Mouse (Mus musculus): Measurements from ENCODE around the gene Gfpt1. TPM values are rescaled to one million over a fixed set of nuclear protein-coding genes. Genes with fewer than 3 reads are reported as not detected.
"Not testable (repeated sequence)": the region's sequence is repeated elsewhere in the genome, so short reads cannot be mapped to it uniquely, and the experiment has no call there.

Gene Gfpt1
- polyA plus RNA-seq, 1 experiment = 78.5 TPM

DNA sequence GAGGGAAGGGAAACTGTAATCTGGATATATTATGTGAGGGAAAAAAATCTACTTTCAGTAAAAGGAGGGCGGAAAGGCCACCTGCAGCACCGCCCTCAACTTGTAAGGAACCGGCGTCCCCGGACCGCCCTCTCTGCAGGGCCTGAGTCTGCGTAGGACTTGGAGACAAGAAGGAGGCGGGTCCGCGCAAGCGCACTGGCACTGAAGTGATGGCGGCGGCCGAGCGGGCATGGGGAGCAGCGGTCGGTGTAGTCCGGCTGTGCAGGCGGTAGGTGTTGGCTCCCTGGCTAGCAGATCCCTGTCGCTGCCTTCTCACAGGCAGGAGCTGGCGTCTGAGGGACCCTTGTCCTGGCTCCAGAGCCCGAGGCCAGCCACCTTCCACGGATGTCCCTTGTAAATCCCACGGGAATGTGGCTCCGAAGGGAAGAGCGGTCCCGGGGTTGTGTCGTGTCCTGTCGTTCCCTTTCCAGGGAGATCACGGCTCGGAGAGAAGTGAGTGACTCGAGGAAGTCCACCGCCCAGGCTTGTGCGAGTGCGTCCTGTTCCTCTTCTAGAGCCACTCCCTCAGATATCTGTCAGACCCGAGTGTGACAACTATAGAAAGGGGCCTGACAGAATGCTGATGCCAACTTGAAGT, 32.8 kb upstream of the Gfpt1 start:
- H3K4me3 ChIP-seq (ENCODE audit: insufficient read depth, low read length) = peak overlapping the region; percentile 94
- H3K27ac ChIP-seq (ENCODE audit: insufficient read depth, low read length) = peak overlapping the region; percentile 38
- TF ChIP-seq CTCF (IDR thresholded peaks at IDR 0.05; ENCODE audit: borderline replicate concordance, insufficient read depth, low read length) (no peak), POLR2A (IDR thresholded peaks at IDR 0.05; ENCODE audit: low read depth, low read length) (peak; percentile 98)
- peaks cover 10% of the 10 kb centered on the region for H3K4me1 ChIP-seq (ENCODE audit: control insufficient read depth, insufficient read depth, low read length)

DNA sequence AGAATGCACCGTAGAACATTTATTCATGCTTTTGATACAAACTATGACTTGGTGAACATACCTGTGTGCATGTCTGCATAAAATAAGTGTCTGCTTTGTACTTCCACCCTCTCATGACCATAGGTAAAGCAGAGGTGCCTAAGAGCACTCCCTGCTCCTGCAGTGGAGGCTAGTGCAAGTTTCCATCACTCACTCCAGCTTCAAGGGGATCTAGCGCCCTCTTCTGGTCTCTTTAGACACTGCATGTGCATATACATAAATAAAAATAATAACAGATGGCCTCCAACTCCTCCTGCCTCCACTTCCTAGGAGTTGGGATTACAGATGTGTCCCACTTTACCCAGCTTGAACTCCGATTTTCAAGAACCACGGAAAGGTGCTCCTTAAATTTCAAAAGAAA, 25.7 kb upstream of the Gfpt1 start:
- peak; percentile 49; the same call in 1 of the 2 replicates for TF ChIP-seq CTCF (IDR thresholded peaks at IDR 0.05; ENCODE audit: borderline replicate concordance, insufficient read depth, low read length)
- no peak for TF ChIP-seq POLR2A (IDR thresholded peaks at IDR 0.05; ENCODE audit: low read depth, low read length)
- Histone ChIP-seq H3K4me1 (ENCODE audit: control insufficient read depth, insufficient read depth, low read length) (no peaks in the 10 kb centered on the region), H3K4me3 (ENCODE audit: insufficient read depth, low read length) (no peak overlapping the region), H3K27ac (ENCODE audit: insufficient read depth, low read length) (no peak overlapping the region)

DNA sequence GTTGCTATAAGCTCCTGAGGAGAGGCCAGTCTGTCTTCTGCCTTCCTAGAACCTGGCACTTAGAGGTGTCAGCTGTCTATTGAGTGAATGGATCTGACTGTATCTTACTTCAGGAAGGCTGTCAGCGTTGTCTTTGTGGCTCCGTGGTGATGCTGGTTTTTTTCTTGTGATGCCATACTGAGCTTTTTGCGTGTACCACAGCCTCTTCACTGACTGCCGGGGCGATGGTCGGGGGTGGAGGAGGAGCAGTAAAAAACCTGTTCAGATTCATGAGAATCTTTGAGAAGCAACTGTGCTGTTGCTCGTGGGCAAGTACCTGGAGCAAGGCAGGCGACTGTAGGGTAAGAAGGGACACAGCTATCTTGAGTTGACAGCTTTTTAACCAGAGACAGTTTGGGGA, 23.8 kb upstream of the Gfpt1 start:
- Histone ChIP-seq H3K4me3 (ENCODE audit: insufficient read depth, low read length) (no peak overlapping the region), H3K4me1 (ENCODE audit: control insufficient read depth, insufficient read depth, low read length) (no peaks in the 10 kb centered on the region), H3K27ac (ENCODE audit: insufficient read depth, low read length) (no peak overlapping the region)
- no peak for TF ChIP-seq CTCF (IDR thresholded peaks at IDR 0.05; ENCODE audit: borderline replicate concordance, insufficient read depth, low read length)

- Histone ChIP-seq H3K4me3 (ENCODE audit: insufficient read depth, low read length) (no peak overlapping the region), H3K4me1 (ENCODE audit: control insufficient read depth, insufficient read depth, low read length) (no peaks in the 10 kb centered on the region), H3K27ac (ENCODE audit: insufficient read depth, low read length) (no peak overlapping the region)
- no peak for TF ChIP-seq POLR2A (IDR thresholded peaks at IDR 0.05; ENCODE audit: low read depth, low read length)
- no peak for TF ChIP-seq CTCF (IDR thresholded peaks at IDR 0.05; ENCODE audit: borderline replicate concordance, insufficient read depth, low read length)
Measured at GRCm38 (mm10) chr6:87021791-87022190, 20.9 kb upstream of the Gfpt1 start.

DNA sequence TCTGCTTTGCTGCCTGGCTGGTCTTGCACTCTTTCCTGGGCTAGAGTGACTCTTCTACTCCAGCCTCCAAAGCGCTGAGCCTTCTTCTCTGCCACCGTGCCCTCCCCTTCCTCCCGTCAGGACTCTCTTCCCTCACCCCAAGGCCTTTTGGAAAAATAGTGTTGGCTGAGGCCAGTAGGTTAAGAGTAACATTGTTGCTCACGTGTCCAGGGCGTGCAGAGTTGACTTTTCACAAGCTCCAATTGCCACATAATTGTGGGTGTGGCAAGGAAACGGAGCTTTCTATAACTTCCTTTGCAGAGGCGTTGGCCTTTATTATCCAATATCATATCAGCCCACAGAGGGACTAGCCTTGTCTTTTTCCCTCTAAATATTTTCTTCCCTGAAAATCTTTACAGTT, 15.7 kb upstream of the Gfpt1 start:
- Histone ChIP-seq H3K27ac (ENCODE audit: insufficient read depth, low read length) (no peak overlapping the region), H3K4me1 (ENCODE audit: control insufficient read depth, insufficient read depth, low read length) (no peaks in the 10 kb centered on the region), H3K4me3 (ENCODE audit: insufficient read depth, low read length) (no peak overlapping the region)
- no peak for TF ChIP-seq CTCF (IDR thresholded peaks at IDR 0.05; ENCODE audit: borderline replicate concordance, insufficient read depth, low read length)
- no peak for TF ChIP-seq POLR2A (IDR thresholded peaks at IDR 0.05; ENCODE audit: low read depth, low read length)

GRCm38 (mm10) chr6:87028881-87029280, 13.8 kb upstream of the Gfpt1 start:
- no peak for TF ChIP-seq POLR2A (IDR thresholded peaks at IDR 0.05; ENCODE audit: low read depth, low read length)
- no peak for TF ChIP-seq CTCF (IDR thresholded peaks at IDR 0.05; ENCODE audit: borderline replicate concordance, insufficient read depth, low read length)
- H3K4me1 ChIP-seq (ENCODE audit: control insufficient read depth, insufficient read depth, low read length) = no peaks in the 10 kb centered on the region
- no peak overlapping the region for H3K4me3 ChIP-seq (ENCODE audit: insufficient read depth, low read length)
- H3K27ac ChIP-seq (ENCODE audit: insufficient read depth, low read length) = no peak overlapping the region

- H3K4me1 ChIP-seq (ENCODE audit: control insufficient read depth, insufficient read depth, low read length); H3K27ac ChIP-seq (ENCODE audit: insufficient read depth, low read length); H3K4me3 ChIP-seq (ENCODE audit: insufficient read depth, low read length): not testable (repeated sequence)
Measured at GRCm38 (mm10) chr6:87031310-87031709, 11.3 kb upstream of the Gfpt1 start.

DNA sequence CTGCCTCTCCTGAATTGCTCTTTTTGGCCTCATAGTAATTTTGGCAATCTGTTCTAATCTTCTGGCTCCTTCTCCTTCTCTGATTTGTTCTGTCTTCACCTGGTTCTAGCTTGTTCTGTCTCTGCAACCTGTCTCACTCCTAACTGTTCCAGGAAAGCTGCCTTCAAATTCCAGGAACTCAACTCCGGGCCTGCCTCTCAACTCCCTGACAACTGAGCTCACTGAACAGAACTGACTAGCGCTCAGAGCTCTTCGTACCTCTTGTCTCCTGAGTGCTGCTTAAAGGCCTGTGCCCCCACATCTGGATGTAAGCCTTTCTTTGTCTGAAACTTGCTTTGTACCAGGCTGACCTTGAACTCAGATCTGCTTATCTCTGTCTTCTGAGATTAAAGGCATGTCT, 10.2 kb upstream of the Gfpt1 start:
- TF ChIP-seq POLR2A (IDR thresholded peaks at IDR 0.05; ENCODE audit: low read depth, low read length) (no peak), CTCF (IDR thresholded peaks at IDR 0.05; ENCODE audit: borderline replicate concordance, insufficient read depth, low read length) (no peak)
- no peak overlapping the region for H3K4me3 ChIP-seq (ENCODE audit: insufficient read depth, low read length)
- no peaks in the 10 kb centered on the region for H3K4me1 ChIP-seq (ENCODE audit: control insufficient read depth, insufficient read depth, low read length)
- H3K27ac ChIP-seq (ENCODE audit: insufficient read depth, low read length) = no peak overlapping the region

DNA sequence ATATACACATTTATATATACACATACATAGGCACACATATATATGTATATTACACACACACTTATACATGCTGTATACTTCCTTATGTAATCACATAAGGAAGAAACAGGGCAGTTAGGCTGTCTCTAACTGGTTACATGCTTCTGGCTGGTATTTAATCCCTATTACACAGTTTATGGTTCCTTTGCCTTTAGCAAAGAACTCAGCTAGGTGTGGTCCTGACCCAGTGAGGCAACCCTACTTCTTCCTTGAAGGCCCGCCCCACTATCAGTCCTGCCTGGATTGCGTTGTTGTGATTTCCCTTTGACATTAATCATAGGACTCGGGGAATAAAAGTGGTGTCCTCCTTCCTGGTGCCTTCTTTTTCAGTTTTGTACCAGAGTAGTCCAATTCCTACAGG, 8.3 kb upstream of the Gfpt1 start:
- no peak overlapping the region for H3K4me3 ChIP-seq (ENCODE audit: insufficient read depth, low read length)
- H3K27ac ChIP-seq (ENCODE audit: insufficient read depth, low read length) = no peak overlapping the region
- TF ChIP-seq POLR2A (IDR thresholded peaks at IDR 0.05; ENCODE audit: low read depth, low read length) = no peak
- TF ChIP-seq CTCF (IDR thresholded peaks at IDR 0.05; ENCODE audit: borderline replicate concordance, insufficient read depth, low read length) = no peak
- H3K4me1 ChIP-seq (ENCODE audit: control insufficient read depth, insufficient read depth, low read length) = no peaks in the 10 kb centered on the region

DNA sequence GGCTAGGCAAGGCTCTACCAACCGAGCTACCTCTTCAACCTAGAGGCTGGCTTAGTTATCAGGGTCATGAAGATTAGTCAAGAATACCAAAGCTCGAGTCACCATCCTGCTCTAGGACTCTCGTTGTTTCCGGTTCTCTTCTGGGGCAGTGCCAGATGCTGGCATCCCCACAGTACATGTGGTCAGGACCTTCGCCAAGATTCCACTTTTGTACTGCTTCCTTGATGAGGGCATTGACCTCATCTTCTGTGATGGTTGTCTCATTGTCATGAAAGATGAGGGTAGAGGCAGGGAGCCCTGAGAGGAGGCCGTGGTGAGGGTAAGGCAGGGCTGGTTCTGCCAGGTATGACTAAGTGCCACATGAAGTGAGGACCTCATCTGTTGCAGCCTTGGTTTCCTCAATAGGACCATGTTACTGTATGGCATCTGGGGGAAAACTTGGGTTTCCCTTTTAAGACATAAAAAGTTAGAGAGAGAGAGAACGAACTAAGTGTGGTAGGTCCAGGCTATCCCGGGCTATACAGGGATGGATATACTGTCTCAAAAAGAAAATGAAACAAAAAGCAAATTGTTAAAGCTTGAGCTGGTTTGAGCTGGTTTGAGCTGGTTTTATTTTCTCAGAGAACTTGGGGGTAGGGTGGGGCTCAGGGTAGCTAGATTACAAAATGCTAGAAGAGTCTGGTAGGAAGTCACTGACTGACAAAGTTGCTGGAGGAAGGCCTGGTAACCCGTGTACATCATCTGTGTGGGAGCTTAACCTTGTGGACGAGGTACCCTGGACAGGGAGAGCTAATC, 4.6 kb upstream of the Gfpt1 start:
- Histone ChIP-seq H3K4me3 (ENCODE audit: insufficient read depth, low read length) (no peak overlapping the region), H3K27ac (ENCODE audit: insufficient read depth, low read length) (no peak overlapping the region), H3K4me1 (ENCODE audit: control insufficient read depth, insufficient read depth, low read length) (no peaks in the 10 kb centered on the region)
- TF ChIP-seq POLR2A (IDR thresholded peaks at IDR 0.05; ENCODE audit: low read depth, low read length) = no peak
- no peak for TF ChIP-seq CTCF (IDR thresholded peaks at IDR 0.05; ENCODE audit: borderline replicate concordance, insufficient read depth, low read length)
